Mouse (Mus musculus) spleen, embryonic (tissue): ENCODE measurements around the gene Yipf3.

Experiments used
- CTCF ChIA-PET: fragments of 350-600 bp; sonication (Branson Sonifier 250); formaldehyde crosslinking; loops from one replicate; lab custom pipeline; 2022; lab: Charles Lee

Gene Yipf3

DNA sequence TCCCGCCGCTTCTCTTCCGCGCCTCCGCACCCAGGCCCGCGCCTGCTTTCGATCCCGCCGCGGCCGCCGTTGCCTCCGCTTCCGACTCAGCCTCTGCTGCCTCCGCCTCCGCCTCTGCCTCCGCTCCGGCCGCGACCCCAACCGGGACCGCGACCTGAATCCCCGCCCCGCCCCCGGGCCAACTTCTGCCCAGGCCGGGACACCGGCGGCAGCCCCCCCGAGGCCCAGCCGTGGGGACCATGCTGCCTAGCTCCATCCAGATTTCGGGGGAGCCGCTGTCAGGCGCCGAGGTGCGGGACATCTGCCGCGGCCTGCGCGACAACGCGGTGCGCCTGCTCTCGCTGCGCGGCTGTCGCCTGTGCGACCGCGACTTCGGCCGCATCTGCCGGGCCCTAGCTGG is 6.2 kb downstream of the Yipf3 start:
- CTCF ChIA-PET: no interaction called here

- CTCF ChIA-PET: no interaction called here
Observed at GRCm38 (mm10) chr17:46255147-46255546, 7.3 kb downstream of the Yipf3 start.

- CTCF ChIA-PET: no interaction called here
Observed at GRCm38 (mm10) chr17:46258279-46259053, 10.6 kb downstream of the Yipf3 start.

GRCm38 (mm10) chr17:46259675-46260074 is 11.8 kb downstream of the Yipf3 start:
- CTCF ChIA-PET: no interaction called here

DNA sequence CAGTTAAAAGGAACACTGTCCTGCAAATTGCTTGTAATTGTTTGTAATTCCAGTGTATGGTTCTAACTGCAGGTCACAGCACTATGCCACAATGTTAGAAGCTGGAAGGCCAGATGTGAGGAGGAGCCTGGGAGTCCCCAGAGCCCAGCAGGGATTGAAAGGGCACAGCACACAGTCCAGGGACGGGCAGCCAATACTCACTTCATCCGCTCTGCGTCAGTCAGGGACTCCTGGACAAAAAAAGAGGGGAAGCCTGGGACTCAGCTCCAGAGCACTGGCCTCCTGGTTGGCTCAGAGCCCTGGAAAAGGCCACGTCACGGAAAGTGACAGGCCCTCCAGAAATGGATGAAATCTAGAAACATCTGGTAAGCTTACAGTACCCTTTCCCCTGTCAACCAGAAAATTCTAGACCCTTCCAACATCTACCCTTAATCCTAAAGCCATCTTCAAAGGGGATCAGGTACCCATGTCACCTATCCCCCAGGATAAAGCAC is 14.4 kb downstream of the Yipf3 start:
- CTCF ChIA-PET: no interaction called here

- CTCF ChIA-PET: interaction anchor here (0.7 to 0.8 kb wide), 2 partner anchors 13 to 588 kb away, joined by 3 read pairs; no protein-coding TSS in a partner anchor
Observed at GRCm38 (mm10) chr17:46265502-46265901, 17.6 kb downstream of the Yipf3 start.

DNA sequence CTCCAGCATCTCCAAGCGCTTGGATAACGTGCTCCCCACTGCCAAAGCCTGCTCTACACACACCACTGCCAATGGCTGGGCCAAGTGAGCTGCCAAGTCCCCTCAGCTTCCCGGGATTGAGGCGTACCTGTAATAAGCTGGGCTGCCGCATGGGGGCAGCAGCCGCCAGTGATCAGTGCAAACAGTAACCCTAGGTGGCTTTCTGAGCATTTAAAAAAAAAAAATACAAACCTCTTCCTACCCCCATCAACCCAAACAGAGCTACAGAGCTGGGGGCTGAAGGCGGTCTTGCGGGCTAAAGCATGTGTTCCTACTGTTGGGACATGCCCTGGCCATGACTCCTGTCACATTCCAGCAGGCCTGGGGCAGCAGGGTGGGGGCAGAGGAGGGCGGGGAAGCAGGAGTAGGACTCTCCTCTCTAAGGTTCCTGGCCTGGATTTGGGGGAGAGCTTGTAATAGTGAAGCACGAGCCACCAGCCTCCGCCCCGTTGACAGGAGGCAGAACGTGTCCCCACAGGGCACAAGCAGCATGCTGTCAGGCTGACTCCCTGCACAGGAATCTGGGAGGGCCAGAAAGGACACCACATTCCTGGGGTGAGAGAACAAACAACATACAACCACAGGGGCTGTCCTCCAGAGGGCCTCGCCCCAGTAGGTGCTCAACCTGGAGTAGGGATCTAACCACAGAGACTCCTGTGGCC is 18.2 kb downstream of the Yipf3 start:
- CTCF ChIA-PET: interaction anchor here (0.7 to 0.8 kb wide), 2 partner anchors 14 to 588 kb away, joined by 3 read pairs; no protein-coding TSS in a partner anchor

DNA sequence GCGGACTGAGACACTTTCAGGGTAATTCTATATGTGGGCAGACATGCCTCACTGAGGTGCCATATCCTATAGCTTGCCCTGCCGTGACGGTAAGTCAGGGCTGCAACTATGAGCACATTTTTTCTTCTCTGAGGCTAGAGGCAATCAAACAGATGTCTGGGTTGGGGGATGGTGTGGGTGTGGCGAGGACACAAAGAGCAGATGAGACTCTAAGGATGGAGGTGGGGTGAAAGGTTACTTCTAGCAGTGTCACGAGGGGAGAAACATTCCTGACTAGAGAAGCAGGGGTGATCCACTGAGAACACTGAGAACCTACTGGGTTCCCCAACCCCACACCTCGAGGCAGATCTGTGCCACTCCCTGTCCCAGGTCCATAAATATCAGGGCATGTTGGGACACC is 19.1 kb downstream of the Yipf3 start:
- CTCF ChIA-PET: no interaction called here

- CTCF ChIA-PET: no interaction called here
Observed at GRCm38 (mm10) chr17:46267511-46267910, 19.6 kb downstream of the Yipf3 start.

- CTCF ChIA-PET: no interaction called here
Observed at GRCm38 (mm10) chr17:46268026-46268720, 20.3 kb downstream of the Yipf3 start.

- CTCF ChIA-PET: no interaction called here
Observed at GRCm38 (mm10) chr17:46269771-46270534, 22.1 kb downstream of the Yipf3 start.

DNA sequence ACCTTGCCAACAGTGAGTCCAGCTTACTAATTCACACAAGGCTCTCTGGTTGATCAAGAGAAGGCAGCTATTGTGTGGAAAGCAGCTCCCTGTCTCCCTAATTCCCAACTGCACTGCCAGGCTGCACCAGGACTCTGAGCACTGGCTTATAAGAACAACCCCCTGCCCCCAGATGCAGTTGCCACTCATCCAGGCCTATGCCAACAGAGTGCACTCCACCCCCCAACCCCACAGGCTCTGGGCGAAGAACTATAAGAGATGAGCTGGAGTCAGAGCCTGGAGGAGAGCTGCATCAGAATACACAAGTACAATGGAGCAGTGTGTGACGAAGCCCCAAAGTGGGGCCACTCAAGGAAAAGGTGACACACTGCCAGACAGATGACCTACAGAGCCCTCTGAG is 24.2 kb downstream of the Yipf3 start:
- CTCF ChIA-PET: no interaction called here

DNA sequence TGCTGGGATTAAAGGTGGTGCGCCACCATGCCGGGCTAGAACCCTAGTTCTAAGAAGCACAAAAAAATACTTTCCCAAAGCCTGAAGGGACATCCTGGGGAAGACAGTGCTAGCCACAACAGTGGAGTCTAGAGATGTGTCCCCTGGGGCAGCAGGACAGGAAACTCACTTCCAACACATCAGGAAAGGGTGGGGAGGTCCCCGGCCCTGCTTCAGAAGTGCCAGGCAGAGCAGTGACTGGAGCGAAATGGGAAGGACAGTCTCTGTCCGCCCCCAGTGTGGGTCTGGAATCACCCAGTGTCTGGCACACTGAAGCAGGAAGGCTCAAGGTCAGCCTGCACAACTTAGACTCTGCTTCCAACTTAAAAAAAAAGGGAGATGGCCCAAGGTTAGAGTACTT is 24.8 kb downstream of the Yipf3 start:
- CTCF ChIA-PET: no interaction called here

DNA sequence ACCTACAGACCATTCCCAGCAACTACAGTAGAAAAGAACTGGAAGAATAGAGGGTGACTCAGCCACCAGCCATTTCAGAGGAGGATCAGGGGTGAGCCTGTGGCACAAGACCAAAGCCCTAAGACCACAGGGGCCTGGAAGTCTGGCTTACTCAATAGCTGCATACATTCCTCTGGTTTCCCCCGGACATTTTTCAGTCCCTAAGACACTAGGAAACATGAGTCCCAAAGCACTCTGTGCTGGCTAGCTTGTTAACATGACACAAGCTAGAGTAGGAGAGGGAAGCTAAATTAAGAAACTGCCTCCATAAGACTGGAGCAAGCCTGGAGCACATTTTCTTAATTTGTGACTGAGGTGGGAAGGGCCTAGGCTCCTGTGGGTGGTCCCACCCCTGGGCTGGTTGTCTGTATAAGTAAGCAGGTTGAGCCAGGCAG is 25.9 kb downstream of the Yipf3 start:
- CTCF ChIA-PET: no interaction called here

DNA sequence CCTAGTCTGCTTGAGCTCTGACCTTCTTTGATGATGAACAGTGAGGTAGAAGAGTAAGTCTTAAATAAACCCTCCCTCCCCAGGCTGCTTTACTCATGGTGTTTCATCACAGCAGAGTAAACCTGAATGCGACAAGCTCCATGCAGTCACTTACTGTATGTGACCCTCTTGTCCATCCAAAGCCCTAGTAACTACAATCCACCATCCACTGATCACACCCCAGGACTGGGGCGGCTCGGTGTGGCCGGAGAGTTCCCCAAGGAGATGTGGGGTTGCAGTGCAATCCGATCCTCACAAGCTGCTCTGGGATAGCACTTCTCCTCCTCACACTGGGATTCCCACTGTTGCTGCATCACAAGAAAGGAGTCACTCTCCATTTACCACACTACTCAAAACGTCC is 26.6 kb downstream of the Yipf3 start:
- CTCF ChIA-PET: no interaction called here

DNA sequence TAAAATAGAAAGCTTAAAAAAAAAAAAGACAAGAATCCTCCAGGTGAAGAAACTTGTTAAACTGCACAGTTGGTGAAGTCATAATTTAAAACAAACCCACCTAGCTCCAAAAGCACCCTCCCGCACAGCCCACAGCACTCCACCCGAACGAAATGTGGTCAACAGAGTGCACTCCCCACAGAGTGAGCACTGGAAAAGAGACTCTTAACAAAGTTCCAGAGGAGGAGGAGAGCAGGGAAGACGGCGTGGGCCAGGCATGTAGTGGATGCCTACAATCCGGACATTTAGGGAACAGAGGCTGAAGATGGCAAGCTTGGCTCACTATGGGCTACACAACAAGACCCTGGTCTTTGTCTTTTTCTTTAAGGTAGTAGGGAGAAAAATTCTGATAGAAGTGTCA is 27.2 kb downstream of the Yipf3 start:
- CTCF ChIA-PET: no interaction called here

DNA sequence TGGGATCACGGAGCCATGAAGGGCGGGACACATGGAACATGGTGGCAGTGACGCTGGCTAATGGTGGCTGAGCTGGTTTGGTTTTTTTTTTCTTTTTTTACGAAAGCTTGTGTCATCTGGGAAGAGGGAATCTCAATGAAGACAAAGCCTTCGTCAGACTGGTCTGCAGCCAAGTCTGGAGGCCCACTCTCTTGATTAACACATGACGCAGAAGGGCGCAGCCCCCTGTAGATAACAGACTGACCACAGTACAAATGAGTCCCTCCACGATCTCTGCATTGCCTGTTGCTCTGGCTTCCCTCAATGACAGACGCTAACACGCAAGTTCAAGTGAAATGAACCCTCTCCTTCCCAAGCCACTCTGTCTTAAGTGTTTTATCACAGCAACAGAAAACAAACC is 27.6 kb downstream of the Yipf3 start:
- CTCF ChIA-PET: no interaction called here

DNA sequence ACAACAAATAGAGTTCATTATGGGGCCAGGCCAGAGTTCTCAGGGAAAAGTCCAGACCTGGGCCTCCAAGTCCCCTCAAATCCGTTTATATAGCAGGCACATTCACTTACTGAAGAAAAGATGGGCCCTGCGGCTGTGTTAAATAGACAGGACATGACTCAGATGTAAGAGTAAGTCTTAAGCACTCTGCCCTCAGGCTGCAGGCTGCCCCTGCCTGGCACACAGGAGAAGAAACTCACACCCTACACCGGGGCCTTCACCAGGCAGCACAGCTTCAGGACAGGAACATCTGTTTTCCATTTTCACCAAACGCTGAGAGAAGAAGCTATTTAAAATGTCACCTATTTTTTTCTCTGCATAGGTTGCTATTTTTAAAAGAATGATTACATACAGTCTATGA is 29.7 kb downstream of the Yipf3 start:
- CTCF ChIA-PET: no interaction called here

DNA sequence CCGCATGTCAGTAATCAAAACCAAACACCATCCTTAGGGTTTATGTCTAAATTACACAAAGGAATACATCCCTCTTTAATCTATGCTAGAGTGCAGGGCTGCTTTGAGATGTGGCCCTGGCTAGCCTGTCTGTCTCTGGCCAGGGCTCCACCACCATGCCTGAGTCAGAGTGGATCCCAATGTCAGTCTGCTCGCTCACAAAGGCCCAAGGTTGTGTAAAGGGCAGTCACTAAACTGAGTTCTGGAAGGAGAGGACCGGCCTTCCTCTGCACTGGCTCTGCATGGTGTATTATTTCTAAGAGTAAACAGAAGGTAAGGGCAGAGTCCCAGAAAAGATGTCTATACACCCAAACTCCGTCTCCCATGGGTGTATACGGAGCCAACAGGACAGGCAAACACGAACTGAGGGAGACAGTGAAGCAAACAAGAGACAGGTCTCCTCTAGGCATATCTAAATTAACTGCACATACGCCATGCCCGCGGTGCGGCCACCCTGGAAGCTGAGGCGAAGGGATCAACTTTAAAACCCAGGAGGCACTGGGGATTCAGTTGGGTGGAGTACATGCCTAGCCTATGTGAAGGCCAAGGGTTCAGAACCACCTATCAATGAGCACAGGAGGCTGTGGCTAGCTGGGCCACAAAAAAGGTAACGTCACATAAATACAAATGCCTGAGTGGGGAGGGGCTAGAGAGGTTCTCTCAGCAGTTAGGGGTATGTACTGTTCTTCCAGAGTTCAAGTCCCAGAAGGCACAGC is 30.3 kb downstream of the Yipf3 start:
- CTCF ChIA-PET: no interaction called here

DNA sequence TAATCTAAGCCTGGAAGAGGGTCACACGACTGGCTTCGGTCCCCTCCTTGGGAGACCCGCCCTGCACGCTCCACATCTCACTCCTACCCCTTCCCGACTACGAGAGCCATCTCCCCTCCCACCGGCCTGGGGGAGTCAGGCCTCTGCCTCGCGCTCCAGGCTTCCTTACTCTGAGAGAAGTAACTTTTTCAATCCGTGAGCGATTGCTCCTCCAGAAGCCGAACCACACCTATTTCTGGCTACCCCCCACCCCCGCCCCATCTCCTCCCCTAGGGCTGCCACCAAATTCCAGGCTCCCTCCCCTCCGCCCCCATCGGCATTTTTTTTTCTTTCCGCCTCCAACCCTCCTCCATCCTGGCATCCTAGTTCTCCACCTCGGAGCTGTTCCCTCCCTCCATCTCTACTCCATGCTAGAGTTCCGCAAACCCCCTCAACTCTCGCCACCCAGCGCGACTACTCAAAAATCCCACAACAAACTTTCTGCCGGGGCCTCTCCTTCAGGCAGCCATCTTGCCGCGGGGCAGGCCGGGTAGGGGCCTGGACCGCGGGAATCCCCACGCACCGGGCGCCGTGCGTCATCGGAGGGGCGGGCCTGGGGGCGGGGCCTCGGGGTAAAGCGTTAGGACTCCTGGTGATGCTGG is 34.7 kb downstream of the Yipf3 start, which contains the start of gene Tjap1:
Gene Tjap1 (minus strand): TSS at position 544 of the 641 bp plus-strand sequence.
- CTCF ChIA-PET: interaction anchor here (0.6 kb wide), 2 partner anchors 97 to 153 kb away, joined by 3 to 7 read pairs; no protein-coding TSS in a partner anchor
